Mouse (Mus musculus) gastrocnemius, adult 2 months (tissue): ENCODE results near the gene Slc5a12. TPM values are rescaled to one million over a fixed set of nuclear protein-coding genes. Genes with fewer than 3 reads are reported as not detected.

Source experiments
- DNase-seq: peaks from one replicate; pipeline ENCODE4 v3.0.0; 2022
- H3K27ac ChIP-seq: fragments of 200-600 bp; 2 replicates; pipeline ENCODE4 v1.8.1; 2022; ENCODE audit warnings: mild to moderate bottlenecking
- H3K4me3 ChIP-seq: fragments of 200-600 bp; 2 replicates; pipeline ENCODE4 v1.8.1; 2022; ENCODE audit warnings: mild to moderate bottlenecking, moderate library complexity
- CTCF ChIP-seq: fragments of 200-600 bp; IDR thresholded peaks from 2 replicates; pipeline ENCODE4 v1.8.1; 2022; ENCODE audit warnings: antibody characterized with exemption, mild to moderate bottlenecking, moderate library complexity
- intact Hi-C: fragments of 180-260 bp; cut with DNase I; formaldehyde crosslinking; loops from one replicate; pipeline ENCODE4 v1.15.1; 2025
- long read RNA-seq, 2 experiments: library from polyadenylated mRNA; stranded (forward); transcript quantifications; one replicate each; pipeline ENCODE4 v2.0.0; 2021
- total RNA-seq, 2 experiments: library from RNA; stranded (reverse); gene quantifications; 2 replicates each; pipeline ENCODE4 v1.2.3; 2021

Slc5a12 gene
- not detected for total RNA-seq
- long read RNA-seq, experiment 1: 0 reads
- long read RNA-seq, experiment 2: 0 reads

DNA sequence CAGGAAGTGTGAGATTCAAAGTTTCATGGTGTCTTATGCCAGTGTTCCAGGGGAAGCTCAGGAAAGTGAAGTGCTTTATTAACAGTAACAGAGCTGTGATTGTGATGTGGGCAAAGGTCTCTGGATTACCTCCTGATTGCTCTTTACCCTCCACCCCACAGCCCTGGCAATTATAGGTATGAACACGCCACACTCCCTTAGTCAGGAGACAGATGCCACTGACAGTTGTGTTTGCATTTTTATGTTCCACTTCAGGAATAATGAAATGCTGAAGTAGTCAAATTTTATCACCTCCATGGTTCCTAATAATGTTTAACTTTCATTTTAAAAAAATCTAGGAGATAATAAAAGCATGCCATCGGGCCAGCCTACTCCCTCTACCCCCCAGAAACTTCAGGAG, at the start of gene Slc5a12:
Gene Slc5a12, plus strand, starts transcription at position 367 of the 400 bp plus-strand sequence.
- intact Hi-C loops: no loop called here
- no peak within 1 kb of the TSS for H3K4me3 ChIP-seq
- no peak for DNase-seq
- no peak within 1 kb of the TSS for H3K27ac ChIP-seq
- no peak for TF ChIP-seq CTCF

GRCm38 (mm10) chr2:110556098-110556497, 41.0 kb upstream of the Slc5a12 start:
- no peak overlapping the region for H3K4me3 ChIP-seq
- no peak overlapping the region for H3K27ac ChIP-seq
- intact Hi-C loops: no loop called here
- no peak for TF ChIP-seq CTCF
- DNase-seq: no peak

GRCm38 (mm10) chr2:110562621-110563020, 34.5 kb upstream of the Slc5a12 start:
- intact Hi-C loops: loop anchor here (10.0 kb wide), 1 partner anchor 198 kb away; the partner anchor contains the start of gene Fibin
- Histone ChIP-seq H3K4me3 (no peak overlapping the region), H3K27ac (no peak overlapping the region)
- no peak for DNase-seq
- no peak for TF ChIP-seq CTCF

DNA sequence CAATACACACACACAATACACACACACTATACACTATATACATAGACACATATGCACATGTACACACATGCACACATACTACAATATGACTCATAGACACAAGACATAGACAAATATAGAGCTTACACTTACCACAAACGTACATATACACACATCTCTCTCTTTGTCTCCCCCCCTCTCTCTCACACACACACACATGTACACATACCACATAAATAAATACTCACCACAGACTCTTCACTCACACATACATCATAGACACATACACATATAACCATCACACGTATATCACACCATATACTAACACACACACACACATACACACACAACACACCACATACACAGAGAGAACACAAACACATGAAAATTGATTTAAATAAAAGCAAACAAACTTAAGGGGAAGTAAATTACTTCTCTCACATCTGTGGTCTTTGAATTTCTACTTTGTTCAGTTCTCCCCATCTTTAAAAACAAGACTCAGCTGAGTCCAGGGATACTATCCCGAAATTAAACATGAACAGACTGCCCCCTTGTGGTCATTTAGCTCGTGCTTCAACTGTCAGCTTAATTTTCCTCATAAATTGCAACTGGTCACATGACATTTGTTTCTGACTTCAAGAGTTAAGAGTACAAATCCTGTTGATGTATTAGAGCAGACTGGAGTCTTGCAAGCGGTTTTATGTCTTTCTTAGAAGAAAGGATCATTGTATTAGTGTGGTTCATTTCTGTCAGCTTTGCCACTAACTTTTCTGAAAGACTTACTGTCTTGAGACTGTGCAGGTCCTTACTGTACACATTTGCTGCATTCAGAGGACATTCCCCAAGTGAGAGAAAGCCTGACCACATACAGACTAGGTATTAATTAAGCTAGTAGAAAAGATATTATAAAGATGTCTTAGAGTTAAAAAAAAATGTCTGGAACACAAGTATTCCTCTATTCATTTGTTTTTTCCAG, 32.1 kb upstream of the Slc5a12 start:
- H3K4me3 ChIP-seq: no peak overlapping the region
- no peak overlapping the region for H3K27ac ChIP-seq
- peak; percentile 91 for TF ChIP-seq CTCF
- intact Hi-C loops: loop anchor here (1.0 to 10.0 kb wide), 3 partner anchors 200 to 663 kb away; partner anchors contain the start of gene Fibin
- DNase-seq: peak; percentile 38

DNA sequence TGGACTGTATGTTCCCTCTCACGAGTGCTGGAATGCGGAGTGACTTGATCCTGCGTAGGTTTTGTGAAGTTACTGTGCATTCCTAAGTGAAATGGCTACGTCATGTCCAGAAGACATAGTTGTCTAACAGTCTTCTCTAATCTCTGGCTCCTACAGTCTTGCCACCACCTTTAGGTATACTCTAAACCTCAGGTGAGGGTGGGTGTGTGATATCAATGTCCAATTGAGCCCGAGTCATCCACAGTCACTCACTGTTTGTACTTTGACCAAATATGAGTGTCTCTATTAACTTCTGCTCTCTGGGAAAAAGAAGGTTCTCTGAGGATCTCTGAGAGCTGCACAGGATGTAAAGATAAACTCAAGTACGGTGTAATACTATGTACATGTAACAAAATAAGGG, 10.4 kb upstream of the Slc5a12 start:
- intact Hi-C loops: no loop called here
- no peak for DNase-seq
- Histone ChIP-seq H3K27ac (no peak overlapping the region), H3K4me3 (no peak overlapping the region)
- TF ChIP-seq CTCF: no peak

GRCm38 (mm10) chr2:110590007-110590406, 7.1 kb upstream of the Slc5a12 start:
- intact Hi-C loops: no loop called here
- no peak for DNase-seq
- Histone ChIP-seq H3K27ac (no peak overlapping the region), H3K4me3 (no peak overlapping the region)
- no peak for TF ChIP-seq CTCF

GRCm38 (mm10) chr2:110592276-110592675, 4.8 kb upstream of the Slc5a12 start:
- no peak for TF ChIP-seq CTCF
- Histone ChIP-seq H3K4me3 (no peak overlapping the region), H3K27ac (no peak overlapping the region)
- intact Hi-C loops: no loop called here
- DNase-seq: no peak

DNA sequence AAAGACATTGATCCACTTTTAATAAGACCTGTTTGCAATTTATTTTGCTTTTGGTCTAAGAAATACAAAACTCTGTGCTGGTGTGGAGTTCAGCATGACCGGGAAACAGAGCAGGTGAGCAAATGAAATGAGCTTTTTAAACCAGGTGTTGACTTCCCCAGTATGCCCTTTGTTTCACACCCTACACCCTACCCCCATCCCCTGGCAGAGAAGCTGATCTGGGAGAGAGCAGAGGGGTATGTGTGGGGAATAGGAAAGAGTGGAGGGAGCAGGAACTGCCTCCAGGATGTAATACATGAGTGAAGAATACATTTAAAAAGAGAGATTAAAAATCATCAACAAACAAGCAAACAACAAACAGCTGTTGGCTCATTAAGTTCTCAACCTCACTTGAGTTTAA, 47.3 kb downstream of the Slc5a12 start:
- no peak for DNase-seq

GRCm38 (mm10) chr2:110644846-110645245, 47.7 kb downstream of the Slc5a12 start:
- DNase-seq: no peak
- no peak for TF ChIP-seq CTCF
- Histone ChIP-seq H3K4me3 (no peak overlapping the region), H3K27ac (no peak overlapping the region)
- intact Hi-C loops: no loop called here

More for the DNA sequence above, 47.3 kb downstream of the Slc5a12 start:
- intact Hi-C loops: no loop called here
- H3K4me3 ChIP-seq: no peak overlapping the region
- TF ChIP-seq CTCF: no peak
- no peak overlapping the region for H3K27ac ChIP-seq

GRCm38 (mm10) chr2:110663329-110663728, 66.2 kb downstream of the Slc5a12 start:
- no peak for DNase-seq
- TF ChIP-seq CTCF: peak; percentile 60
- H3K27ac ChIP-seq: no peak overlapping the region
- intact Hi-C loops: loop anchor here (5.0 to 10.0 kb wide), 2 partner anchors 319 to 391 kb away; no protein-coding TSS in a partner anchor
- H3K4me3 ChIP-seq: no peak overlapping the region

DNA sequence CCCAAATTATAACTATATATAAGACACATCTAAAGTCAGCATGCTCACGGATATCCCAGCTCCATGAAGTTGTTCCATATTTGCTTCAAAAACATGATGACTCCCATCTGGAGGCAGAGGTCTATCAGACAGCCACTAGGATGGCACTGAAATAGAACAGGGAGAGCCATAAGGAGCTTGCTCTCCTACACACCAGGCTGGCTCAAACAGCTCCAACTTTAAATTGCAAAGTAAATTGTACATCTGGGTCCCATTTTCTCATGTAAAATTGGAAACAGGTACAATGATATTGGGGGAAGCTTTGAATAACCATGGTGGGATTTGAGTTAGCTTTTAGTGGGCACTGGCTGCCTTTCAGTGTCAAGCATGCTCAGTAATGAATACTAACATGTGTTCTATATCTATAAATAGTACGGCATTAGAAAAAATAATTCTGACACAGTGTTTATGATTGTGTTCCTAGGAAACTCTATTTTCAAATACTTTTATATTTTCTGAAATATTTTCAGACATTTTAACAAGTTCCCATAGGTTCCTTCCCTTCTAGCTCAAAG, 74.0 kb downstream of the Slc5a12 start:
- no peak for DNase-seq
- intact Hi-C loops: no loop called here
- Histone ChIP-seq H3K4me3 (no peak overlapping the region), H3K27ac (no peak overlapping the region)
- TF ChIP-seq CTCF: no peak

Other genes with a start within 250 kb of the Slc5a12 start
- 10 to 100 TPM; 21.1 to 24.1 TPM for gene Fibin, start 234.1 kb upstream of the Slc5a12 start, total RNA-seq
- gene Muc15, start 124.0 kb downstream of the Slc5a12 start, total RNA-seq: under 1 TPM in 1 of 2 experiments, not detected in 1; 0.11 TPM